Mouse (Mus musculus) left cerebral cortex, adult 2 months (tissue): ENCODE data around the gene Acadvl. TPM values are rescaled to one million over a fixed set of nuclear protein-coding genes. Genes with fewer than 3 reads are reported as not detected.
"Not testable (repeated sequence)": the region's sequence is repeated elsewhere in the genome, so short reads cannot be mapped to it uniquely, and the experiment has no call there.

Experiments used
- DNase-seq, 2 experiments: peaks; one replicate each; pipeline ENCODE4 v3.0.0; 2021 to 2022; ENCODE audit warnings: low spot score in 2 of 2, mixed read lengths in 1 of 2; ENCODE audit errors: extremely low spot score in 1 of 2
- H3K27ac ChIP-seq: fragments of 200-600 bp; 2 replicates; pipeline ENCODE4 v1.8.1; 2022
- H3K4me3 ChIP-seq: fragments of 200-600 bp; 2 replicates; pipeline ENCODE4 v1.8.1; 2022
- CTCF ChIP-seq: fragments of 200-600 bp; IDR thresholded peaks from 2 replicates; pipeline ENCODE4 v1.8.1; 2022; ENCODE audit warnings: antibody characterized with exemption, mild to moderate bottlenecking, moderate library complexity
- intact Hi-C: fragments of 180-260 bp; cut with DNase I; formaldehyde crosslinking; loops from one replicate; pipeline ENCODE4 v1.15.1; 2025
- total RNA-seq, 2 experiments: library from RNA; stranded (reverse); gene quantifications; 2 replicates each; pipeline ENCODE4 v1.2.3; 2021

Acadvl gene
- total RNA-seq, 2 experiments from 2014 or later, result 59.4 to 62.5 TPM

- Histone ChIP-seq H3K4me3 (peak overlapping the region; percentile 50), H3K27ac (peak overlapping the region; percentile 72)
- DNase-seq, result no peak
- no peak for TF ChIP-seq CTCF
- intact Hi-C loops, result no loop called here
Measured at GRCm38 (mm10) chr11:70024151-70024514, 8.9 kb upstream of the Acadvl start.

- Histone ChIP-seq H3K4me3 (peak overlapping the region; percentile 50), H3K27ac (peak overlapping the region; percentile 72)
- intact Hi-C loops, result no loop called here
- TF ChIP-seq CTCF, result no peak
- DNase-seq, result no peak
Measured at GRCm38 (mm10) chr11:70023481-70024150, 8.4 kb upstream of the Acadvl start.

DNA sequence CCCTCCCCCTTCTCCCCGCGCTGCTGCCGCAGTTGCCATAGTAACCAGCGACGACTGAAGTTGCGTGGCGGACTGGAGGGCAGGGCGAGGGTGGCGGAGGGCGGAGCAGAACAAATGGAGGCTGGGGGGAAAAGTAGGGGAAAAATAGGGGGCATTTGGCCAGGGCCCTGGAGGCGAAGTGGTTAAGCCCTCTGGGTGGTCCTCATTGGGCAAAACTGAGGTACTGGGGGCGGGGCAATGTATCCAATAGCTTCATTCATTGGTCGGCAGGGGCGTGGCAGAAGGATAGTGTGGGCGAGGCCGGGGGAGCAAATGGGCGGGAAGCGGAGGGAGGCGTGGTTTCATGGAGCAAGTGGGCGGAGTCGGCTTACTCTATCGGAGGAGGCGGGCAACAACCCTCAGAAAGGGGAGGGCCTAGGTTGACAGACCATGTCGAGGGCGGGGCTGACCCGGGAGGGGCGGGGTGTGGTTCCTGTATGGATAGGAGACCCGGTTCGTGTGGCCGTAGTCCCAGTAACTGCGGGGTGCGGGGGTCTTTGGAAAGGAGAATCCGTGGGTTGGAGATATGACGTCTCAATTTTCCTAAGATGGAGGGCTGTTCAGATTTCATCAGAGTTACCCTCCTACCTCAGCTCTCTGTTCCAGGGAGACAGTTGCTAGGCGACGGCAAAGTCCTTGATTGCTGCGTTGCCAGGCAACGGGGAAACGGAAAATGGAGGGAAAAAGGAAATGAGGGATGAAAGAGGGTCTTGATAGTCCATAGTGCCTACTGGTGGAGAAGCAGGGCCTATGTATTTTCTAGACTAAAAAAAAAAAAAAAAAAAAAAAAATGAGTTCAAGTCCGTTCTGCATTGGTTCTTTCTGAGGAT is 6.3 kb upstream of the Acadvl start:
- peak overlapping the region; percentile 74 for H3K4me3 ChIP-seq
- peak overlapping the region; percentile 79 for H3K27ac ChIP-seq
- TF ChIP-seq CTCF, result no peak; the same call in 1 of the 2 replicates
- intact Hi-C loops, result no loop called here
- peak; percentile 92 to 94 for DNase-seq

DNA sequence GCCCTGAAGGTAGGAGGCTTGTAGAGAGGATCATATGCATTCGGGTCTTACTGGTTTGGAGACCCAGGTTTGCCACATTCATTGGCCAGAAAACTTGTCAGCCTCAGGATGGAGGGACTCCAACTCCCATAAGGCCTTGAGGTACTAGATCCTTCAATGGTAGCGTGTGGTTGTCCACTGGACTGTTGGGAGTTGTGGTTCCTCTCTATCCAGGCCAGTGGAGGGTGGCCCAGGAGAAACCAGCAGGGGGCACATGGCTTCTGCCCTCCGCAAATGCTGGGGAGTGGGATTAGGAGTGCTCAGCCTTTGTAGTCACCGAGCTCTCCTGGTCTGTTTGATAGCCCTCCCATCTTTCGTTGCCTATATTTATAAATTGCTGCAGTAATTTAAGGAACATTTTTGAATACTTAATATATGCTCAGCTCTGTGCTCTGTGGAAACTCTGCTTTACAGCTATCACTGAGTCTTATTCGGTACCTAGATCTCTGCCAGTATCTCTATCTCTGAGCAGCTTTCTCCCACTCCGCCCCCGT is 5.6 kb upstream of the Acadvl start:
- Histone ChIP-seq H3K4me3 (peak overlapping the region; percentile 74), H3K27ac (peak overlapping the region; percentile 79)
- DNase-seq, result peak; percentile 64 to 67
- intact Hi-C loops, result no loop called here
- peak; percentile 61 for TF ChIP-seq CTCF

GRCm38 (mm10) chr11:70020022-70020631 is 4.9 kb upstream of the Acadvl start:
- Histone ChIP-seq H3K4me3 (peak overlapping the region; percentile 74), H3K27ac (peak overlapping the region; percentile 93)
- TF ChIP-seq CTCF, result no peak
- intact Hi-C loops, result no loop called here
- no peak for DNase-seq

DNA sequence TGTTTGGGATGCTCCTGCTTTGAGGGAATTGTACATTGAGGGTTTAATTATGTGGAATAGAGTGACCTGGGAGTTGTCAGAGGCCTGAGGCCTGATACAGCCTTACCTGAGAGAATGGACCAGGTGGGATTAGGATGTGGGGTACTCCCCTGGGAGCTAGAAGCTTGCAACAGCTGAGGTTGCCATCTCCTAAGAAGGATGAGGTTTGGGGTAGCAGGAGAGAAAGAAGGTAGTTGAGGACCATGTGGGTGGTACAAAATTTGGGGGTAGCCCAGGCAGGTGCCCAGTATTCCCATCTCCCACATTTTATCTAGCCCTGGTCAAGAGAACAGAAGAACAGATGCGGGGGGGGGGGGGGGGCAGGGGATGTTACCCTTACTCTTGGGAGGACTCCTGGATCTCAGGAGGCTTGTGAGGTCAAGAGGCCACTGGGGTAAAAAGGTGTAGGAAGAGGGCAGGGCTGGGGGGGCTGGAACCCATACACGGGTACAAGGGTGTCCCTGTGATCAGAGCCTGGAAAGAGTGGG is 4.3 kb upstream of the Acadvl start:
- intact Hi-C loops, result no loop called here
- DNase-seq, result no peak
- TF ChIP-seq CTCF, result no peak
- H3K27ac ChIP-seq, result peak overlapping the region; percentile 93
- H3K4me3 ChIP-seq, result peak overlapping the region; percentile 74

- Histone ChIP-seq H3K27ac (peak overlapping the region; percentile 93), H3K4me3 (peak overlapping the region; percentile 74)
- intact Hi-C loops, result no loop called here
- DNase-seq, result peak; percentile 72 to 75
- TF ChIP-seq CTCF, result no peak
Measured at GRCm38 (mm10) chr11:70018131-70018990, 3.1 kb upstream of the Acadvl start.

DNA sequence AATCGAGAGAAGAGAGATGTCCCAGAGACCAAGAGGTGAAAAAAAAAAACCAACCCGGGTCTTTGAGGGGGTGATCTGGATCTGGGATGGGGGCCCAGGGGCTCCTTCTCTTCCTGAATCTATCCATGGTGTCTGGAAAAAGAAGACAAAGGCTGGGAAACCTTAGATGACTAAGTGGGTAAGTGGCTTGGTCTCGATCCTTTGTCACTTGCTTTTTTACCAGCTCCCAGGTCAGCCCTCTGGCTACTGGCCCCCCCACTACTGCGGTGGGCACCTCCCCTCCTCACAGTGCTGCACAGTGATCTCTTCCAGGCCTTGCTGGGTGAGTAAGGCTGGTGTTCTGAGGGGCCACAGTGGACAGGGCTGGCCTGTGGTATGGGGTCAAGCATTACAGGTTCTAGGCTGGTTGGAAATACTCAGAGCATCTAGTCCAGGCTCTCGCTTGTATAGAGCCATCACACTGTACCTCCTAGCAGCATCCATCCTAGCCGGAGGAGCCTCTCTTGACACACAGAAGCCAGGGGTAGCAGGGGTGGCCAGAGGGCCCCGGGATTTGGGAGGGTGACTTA is 2.1 kb upstream of the Acadvl start:
- intact Hi-C loops, result no loop called here
- Histone ChIP-seq H3K27ac (peak overlapping the region; percentile 93; the same call in 1 of the 2 replicates), H3K4me3 (no peak overlapping the region)
- no peak for TF ChIP-seq CTCF
- no peak for DNase-seq

DNA sequence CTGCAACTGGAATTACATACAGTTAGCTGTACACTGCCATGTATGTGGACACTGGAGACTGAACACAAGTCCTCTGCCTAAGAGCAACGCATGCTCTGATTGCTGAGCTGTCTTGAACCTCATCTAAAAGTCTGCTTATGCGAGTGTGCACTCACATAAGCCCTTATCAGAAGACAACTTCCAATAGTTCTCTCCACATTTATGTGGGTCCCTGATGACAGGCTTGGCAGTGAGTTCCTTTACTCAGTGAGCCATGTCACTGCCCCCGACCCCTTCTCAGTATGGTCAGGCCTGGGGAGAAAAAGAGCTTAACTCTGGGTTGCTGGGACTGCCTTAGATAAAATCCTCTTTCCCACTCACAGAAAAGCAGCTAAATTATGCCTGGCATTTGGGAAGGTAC is 1.5 kb upstream of the Acadvl start, which contains the start of gene Dlg4:
Gene Dlg4, plus strand, starts transcription at position 274 of the 400 bp plus-strand sequence.
- H3K27ac ChIP-seq, result peak within 1 kb of the TSS; percentile 93
- peak within 1 kb of the TSS; percentile 74 for H3K4me3 ChIP-seq
- no peak for TF ChIP-seq CTCF
- DNase-seq, result no peak
- intact Hi-C loops, result no loop called here

- DNase-seq, H3K27ac ChIP-seq, H3K4me3 ChIP-seq, intact Hi-C loops: not testable (repeated sequence)
Measured at GRCm38 (mm10) chr11:70016177-70016576, 966 bp upstream of the Acadvl start.
